Mouse (Mus musculus) CH12.LX (cell line): ENCODE measurements around the gene Zmat5. TPM values are rescaled to one million over a fixed set of nuclear protein-coding genes. Genes with fewer than 3 reads are reported as not detected.

Experiments used
- DNase-seq: peaks from one replicate; pipeline ENCODE4 v3.0.0-alpha.2; 2013; ENCODE audit errors: extremely low read depth
- H3K27ac ChIP-seq: 2 replicates; pipeline ENCODE4 v1.5.1; 2012; ENCODE audit warnings: low read depth, mild to moderate bottlenecking, control low read depth, moderate library complexity; ENCODE audit not compliant: insufficient read depth
- H3K27me3 ChIP-seq: replicated peaks from 2 replicates; pipeline ENCODE3; 2012; ENCODE audit warnings: inconsistent platforms
- H3K36me3 ChIP-seq, 2 experiments: replicated peaks in 1 of 2; 2 replicates each; pipeline versions ENCODE3 to v1.6.1; 2012; ENCODE audit warnings: inconsistent platforms in 1 of 2, low read length in 1 of 2, mild to moderate bottlenecking in 1 of 2, mixed read lengths in 1 of 2, moderate library complexity in 1 of 2; ENCODE audit not compliant: control insufficient read depth in 1 of 2, insufficient read depth in 1 of 2
- H3K4me1 ChIP-seq, 2 experiments: 2 replicates each; pipeline ENCODE4 v1.6.1; 2012; ENCODE audit warnings: inconsistent platforms in 1 of 2, moderate library complexity in 1 of 2; ENCODE audit not compliant: insufficient read depth in 2 of 2, control insufficient read depth in 1 of 2
- H3K4me2 ChIP-seq: 2 replicates; pipeline ENCODE4 v1.6.1; 2012; ENCODE audit warnings: low read depth, mild to moderate bottlenecking, control low read depth; ENCODE audit not compliant: poor library complexity, insufficient read depth, severe bottlenecking
- H3K4me3 ChIP-seq, 3 experiments: fragments of 150-350 bp in 1 of 3; sonication (generic) in 1 of 3; replicated peaks in 1 of 3; 2 replicates each; pipeline versions ENCODE3 to v1.5.1; 2011 to 2012; ENCODE audit warnings: low read depth in 2 of 3, low read length in 2 of 3, mild to moderate bottlenecking in 2 of 3, moderate library complexity in 2 of 3, control low read depth in 1 of 3, improper control_type of control experiment in 1 of 3, inconsistent platforms in 1 of 3, mixed read lengths in 1 of 3; ENCODE audit not compliant: poor library complexity in 1 of 3
- H3K79me2 ChIP-seq: replicated peaks from 2 replicates; pipeline ENCODE4 v1.6.1; 2012; ENCODE audit warnings: mild to moderate bottlenecking, moderate library complexity; ENCODE audit not compliant: control insufficient read depth, poor library complexity, insufficient read depth, severe bottlenecking; ENCODE audit errors: extremely low read depth
- H3K9ac ChIP-seq: 2 replicates; pipeline ENCODE4 v1.6.1; 2012; ENCODE audit warnings: low read depth, mild to moderate bottlenecking, control low read depth, moderate library complexity; ENCODE audit not compliant: insufficient read depth
- H3K9me3 ChIP-seq: replicated peaks from 2 replicates; pipeline ENCODE3; 2012; ENCODE audit warnings: low read length, inconsistent platforms, mixed read lengths
- BHLHE40 ChIP-seq: IDR thresholded peaks from 2 replicates; pipeline ENCODE4 v1.6.1; 2011; ENCODE audit warnings: mild to moderate bottlenecking, low read depth, low read length, improper control_type of control experiment
- CHD1 ChIP-seq: IDR thresholded peaks from 2 replicates; pipeline ENCODE4 v1.6.1; 2012; ENCODE audit warnings: low read depth, low read length, improper control_type of control experiment, inconsistent platforms
- CTCF ChIP-seq, 2 experiments: IDR thresholded peaks in 1 of 2; conservative IDR thresholded peaks in 1 of 2; 2 replicates each; pipeline ENCODE4 v1.5.1; 2011 to 2012; ENCODE audit warnings: low read depth in 2 of 2, low read length in 2 of 2, improper control_type of control experiment in 1 of 2, inconsistent platforms in 1 of 2, mild to moderate bottlenecking in 1 of 2, moderate library complexity in 1 of 2
- E2F4 ChIP-seq: IDR thresholded peaks from 2 replicates; pipeline ENCODE4 v1.6.1; 2011; ENCODE audit warnings: low read depth, low read length, improper control_type of control experiment; ENCODE audit not compliant: insufficient replicate concordance
- ELF1 ChIP-seq: IDR thresholded peaks from 2 replicates; pipeline ENCODE4 v1.6.1; 2014; ENCODE audit warnings: low read depth, mild to moderate bottlenecking, inconsistent platforms, low read length, improper control_type of control experiment
- GABPA ChIP-seq: IDR thresholded peaks from 2 replicates; pipeline ENCODE4 v1.6.1; 2012; ENCODE audit warnings: low read depth, low read length, improper control_type of control experiment, inconsistent platforms; ENCODE audit not compliant: insufficient replicate concordance
- HCFC1 ChIP-seq: IDR thresholded peaks from 2 replicates; pipeline ENCODE4 v1.6.1; 2012; ENCODE audit warnings: low read depth, mild to moderate bottlenecking, inconsistent platforms, low read length, improper control_type of control experiment
- JUN ChIP-seq: IDR thresholded peaks from 2 replicates; pipeline ENCODE4 v1.6.1; 2011; ENCODE audit warnings: low read depth, mild to moderate bottlenecking, low read length, improper control_type of control experiment, moderate library complexity; ENCODE audit not compliant: insufficient read depth
- JUND ChIP-seq: conservative IDR thresholded peaks from 2 replicates; pipeline ENCODE4 v1.6.1; 2011; ENCODE audit warnings: low read depth, low read length, improper control_type of control experiment
- MAFK ChIP-seq: IDR thresholded peaks from 2 replicates; pipeline ENCODE4 v1.6.1; 2011; ENCODE audit warnings: low read length, improper control_type of control experiment; ENCODE audit not compliant: insufficient replicate concordance
- MAX ChIP-seq: IDR thresholded peaks from 2 replicates; pipeline ENCODE4 v1.6.1; 2011; ENCODE audit warnings: low read length, improper control_type of control experiment
- MAZ ChIP-seq: IDR thresholded peaks from 2 replicates; pipeline ENCODE4 v1.6.1; 2012; ENCODE audit warnings: low read depth, mild to moderate bottlenecking, inconsistent platforms, low read length, improper control_type of control experiment, moderate library complexity
- MEF2A ChIP-seq: IDR thresholded peaks from 2 replicates; pipeline ENCODE4 v1.6.1; 2014; ENCODE audit warnings: low read depth, mild to moderate bottlenecking, inconsistent platforms, low read length, improper control_type of control experiment, borderline replicate concordance
- MXI1 ChIP-seq: IDR thresholded peaks from 2 replicates; pipeline ENCODE4 v1.6.1; 2011; ENCODE audit warnings: mild to moderate bottlenecking, low read depth, low read length, improper control_type of control experiment
- MYC ChIP-seq: IDR thresholded peaks from 2 replicates; pipeline ENCODE4 v1.6.1; 2011; ENCODE audit warnings: low read depth, mild to moderate bottlenecking, improper control_type of control experiment, low read length
- PAX5 ChIP-seq: IDR thresholded peaks from 2 replicates; pipeline ENCODE4 v1.6.1; 2012; ENCODE audit warnings: low read length, inconsistent platforms, mixed read lengths
- POLR2A ChIP-seq: IDR thresholded peaks from 2 replicates; pipeline ENCODE4 v1.6.1; 2011; ENCODE audit warnings: low read depth, mild to moderate bottlenecking, improper control_type of control experiment, low read length
- RAD21 ChIP-seq: IDR thresholded peaks from 2 replicates; pipeline ENCODE4 v1.6.1; 2011; ENCODE audit warnings: low read depth, mild to moderate bottlenecking, low read length, improper control_type of control experiment, moderate library complexity
- RCOR1 ChIP-seq: conservative IDR thresholded peaks from 2 replicates; pipeline ENCODE4 v1.6.1; 2012; ENCODE audit warnings: low read depth, mild to moderate bottlenecking, inconsistent platforms, low read length, improper control_type of control experiment
- SIN3A ChIP-seq: IDR thresholded peaks from 2 replicates; pipeline ENCODE4 v1.6.1; 2012; ENCODE audit warnings: low read length, improper control_type of control experiment, inconsistent platforms
- TBP ChIP-seq: conservative IDR thresholded peaks from 2 replicates; pipeline ENCODE4 v1.6.1; 2011; ENCODE audit warnings: low read depth, low read length, improper control_type of control experiment
- TCF12 ChIP-seq: IDR thresholded peaks from 2 replicates; pipeline ENCODE4 v1.6.1; 2014; ENCODE audit warnings: low read depth, mild to moderate bottlenecking, inconsistent platforms, low read length, improper control_type of control experiment
- USF1 ChIP-seq: IDR thresholded peaks from 2 replicates; pipeline ENCODE4 v1.6.1; 2014; ENCODE audit warnings: low read depth, mild to moderate bottlenecking, inconsistent platforms, low read length, improper control_type of control experiment
- USF2 ChIP-seq: conservative IDR thresholded peaks from 2 replicates; pipeline ENCODE4 v1.6.1; 2011; ENCODE audit warnings: low read depth, low read length, improper control_type of control experiment
- ZC3H11A ChIP-seq: IDR thresholded peaks from 2 replicates; pipeline ENCODE4 v1.6.1; 2012; ENCODE audit warnings: low read depth, mild to moderate bottlenecking, inconsistent platforms, low read length, improper control_type of control experiment
- ZKSCAN1 ChIP-seq: IDR thresholded peaks from 2 replicates; pipeline ENCODE4 v1.6.1; 2012; ENCODE audit warnings: low read depth, inconsistent platforms, low read length, improper control_type of control experiment, borderline replicate concordance
- ZMIZ1 ChIP-seq: IDR thresholded peaks from 2 replicates; pipeline ENCODE4 v1.6.1; 2012; ENCODE audit warnings: low read depth, mild to moderate bottlenecking, inconsistent platforms, low read length, improper control_type of control experiment
- ZNF384 ChIP-seq: IDR thresholded peaks from 2 replicates; pipeline ENCODE4 v1.6.1; 2012; ENCODE audit warnings: low read depth, low read length, improper control_type of control experiment, inconsistent platforms
- dilution Hi-C: fragments of 300-500 bp; cut with MboI; formaldehyde crosslinking; loops from 2 replicates; pipeline ENCODE4 v1.14.3; 2020; ENCODE audit warnings: low sequenced_read_pairs; ENCODE audit not compliant: extremely low pct_unique_long_range_greater_than_20kb, extremely low pct_ligation_motif_present
- in situ Hi-C: fragments of 300-500 bp; cut with MboI; formaldehyde crosslinking; loops from 3 replicates; pipeline ENCODE4 v1.14.3; 2019; ENCODE audit warnings: low sequenced_read_pairs, low pct_ligation_motif_present, low pct_unique_long_range_greater_than_20kb, mixed read lengths
- polyA plus RNA-seq: library from polyadenylated mRNA; unstranded; fragments of >175 nt; gene quantifications from 2 replicates; pipeline ENCODE4 v1.2.1, GENCODE M21; 2012; ENCODE audit warnings: low read depth; ENCODE audit not compliant: insufficient read length
- total RNA-seq, 2 experiments: library from RNA; depleted of rRNA; stranded (reverse); fragments of 300-350 nt in 1 of 2; fragments of >200 nt in 1 of 2; gene quantifications; 2 replicates each; pipeline ENCODE4 v1.2.3; 2012 to 2014

The Zmat5 gene
- total and polyA plus RNA-seq, 3 experiments: 35.9 to 75.2 (median 51.4) TPM

- Histone ChIP-seq H3K4me3 (no peak overlapping the region), H3K36me3 (peaks cover 75 to 94% of the 10 kb centered on the region in 2 experiments), H3K79me2 (no peaks in the 10 kb centered on the region), H3K27ac (no peak overlapping the region), H3K4me2 (no peak overlapping the region), H3K9ac (no peak overlapping the region), H3K4me1 (peaks cover 0 to 15% of the 10 kb centered on the region in 2 experiments; a peak in 3 of 4 replicates), H3K27me3 (no peaks in the 10 kb centered on the region), H3K9me3 (no peaks in the 10 kb centered on the region)
- DNase-seq: no peak
- TF ChIP-seq USF2 (no peak), JUND (no peak), ZKSCAN1 (no peak), JUN (no peak), E2F4 (no peak), ZNF384 (no peak), SIN3A (no peak), MEF2A (no peak), ELF1 (no peak), USF1 (no peak), POLR2A (no peak), ZMIZ1 (no peak), MAX (no peak), RCOR1 (no peak), CHD1 (no peak), MXI1 (no peak), ZC3H11A (no peak), RAD21 (no peak)
- dilution Hi-C loops (no loop called here), in situ Hi-C loops (no loop called here)
Observed at GRCm38 (mm10) chr11:4671736-4672135, 32.7 kb upstream of the Zmat5 start.

GRCm38 (mm10) chr11:4674593-4674992 lies 29.9 kb upstream of the Zmat5 start:
- Histone ChIP-seq H3K4me2 (no peak overlapping the region), H3K36me3 (peaks cover 71 to 96% of the 10 kb centered on the region in 2 experiments), H3K4me3 (no peak overlapping the region), H3K27me3 (no peaks in the 10 kb centered on the region), H3K9ac (no peak overlapping the region), H3K4me1 (no peaks in the 10 kb centered on the region; a peak in 1 of 4 replicates), H3K27ac (no peak overlapping the region), H3K79me2 (no peaks in the 10 kb centered on the region), H3K9me3 (no peaks in the 10 kb centered on the region)
- in situ Hi-C loops: no loop called here
- TF ChIP-seq MYC (no peak), MAFK (no peak), RCOR1 (no peak), ZMIZ1 (no peak), CTCF (conservative IDR thresholded peaks at IDR 0.05 in 1 of 2, IDR thresholded peaks at IDR 0.05 in 1 of 2; ENCODE audit: low read depth in 2 of 2, low read length in 2 of 2) (no peak), ZC3H11A (no peak), MXI1 (no peak), TCF12 (no peak), MAZ (no peak), E2F4 (no peak), GABPA (no peak), MAX (no peak), BHLHE40 (no peak), HCFC1 (no peak), SIN3A (no peak), USF1 (no peak), TBP (no peak), PAX5 (no peak)
- no peak for DNase-seq
- dilution Hi-C loops: no loop called here
